Mouse (Mus musculus): ENCODE measurements around the gene Vps8.

- TF ChIP-seq POLR2A (IDR thresholded peaks at IDR 0.05; ENCODE audit: extremely low read depth, insufficient read depth, low read length) (no peak), CTCF (IDR thresholded peaks at IDR 0.05; ENCODE audit: extremely low read depth, insufficient read depth, low read length) (no peak)
These were observed 203.1 kb downstream of the Vps8 start for GRCm38 (mm10) chr16:21625784-21626634.

Data from cortical plate, adult 2 months (tissue).